Mouse (Mus musculus) small intestine, adult 2 months (tissue): ENCODE measurements around the gene Fbxw4.

Source experiments
- CTCF ChIP-seq: fragments of 200-500 bp; IDR thresholded peaks from 2 replicates; pipeline ENCODE4 v1.5.1; 2012; ENCODE audit warnings: low read depth, mild to moderate bottlenecking, control low read depth, inconsistent platforms, low read length, moderate library complexity, mixed read lengths; ENCODE audit not compliant: insufficient replicate concordance, insufficient read length; ENCODE audit errors: extremely low read depth
- POLR2A ChIP-seq: fragments of 200-500 bp; IDR thresholded peaks from 2 replicates; pipeline ENCODE4 v1.6.1; 2012; ENCODE audit warnings: low read depth, mild to moderate bottlenecking, control low read depth, inconsistent platforms, low read length, moderate library complexity

- TF ChIP-seq POLR2A = no peak
- TF ChIP-seq CTCF = no peak
These were observed 26.9 kb upstream of the Fbxw4 start for GRCm38 (mm10) chr19:45687001-45687400.
